Mouse (Mus musculus): Measurements from ENCODE around the gene Rars. TPM values are rescaled to one million over a fixed set of nuclear protein-coding genes. Genes with fewer than 3 reads are reported as not detected.
"Not testable (repeated sequence)": the region's sequence is repeated elsewhere in the genome, so short reads cannot be mapped to it uniquely, and the experiment has no call there.

The Rars gene
- total and polyA plus RNA-seq, 2 experiments from 2014 or later, result 27.4 to 56.6 TPM

DNA sequence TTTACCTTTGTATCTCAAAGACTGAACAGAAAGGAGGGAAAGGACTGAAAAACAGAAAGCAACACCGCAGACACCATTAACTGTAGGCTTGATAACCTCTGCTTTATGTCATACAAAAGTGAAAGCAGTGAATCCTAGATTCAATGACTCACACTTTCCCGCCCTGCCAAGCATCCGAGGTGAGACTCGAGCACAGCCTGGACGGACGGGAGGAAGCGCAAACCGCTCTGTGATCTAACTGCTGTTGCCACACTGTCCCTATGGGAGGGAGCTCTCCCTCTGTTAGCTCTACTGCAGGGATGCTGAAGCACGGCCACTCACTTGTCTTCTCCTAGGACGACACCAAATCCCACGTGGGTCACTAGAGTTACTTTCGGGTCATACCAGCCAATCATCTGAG, 18.0 kb downstream of the Rars start:
- ATAC-seq (no peak), DNase-seq (ENCODE audit: low spot score) (no peak)
- no peak overlapping the region for H3K4me2 ChIP-seq (ENCODE audit: low read depth, low read length)
- no peaks in the 10 kb centered on the region for H3K4me1 ChIP-seq (ENCODE audit: insufficient read depth, low read length)
- TF ChIP-seq CTCF (IDR thresholded peaks at IDR 0.05; ENCODE audit: low read depth), result no peak
- no peaks in the 10 kb centered on the region for H3K9me3 ChIP-seq (ENCODE audit: low read length)
- H3K27me3 ChIP-seq (ENCODE audit: insufficient read depth, low read length), result no peaks in the 10 kb centered on the region
- H3K4me3 ChIP-seq (ENCODE audit: low read length), result no peak overlapping the region
- H3K36me3 ChIP-seq (ENCODE audit: insufficient read depth, low read length), result peaks cover 86% of the 10 kb centered on the region
- H3K27ac ChIP-seq, result no peak overlapping the region
- H3K9ac ChIP-seq (replicated peaks; ENCODE audit: low read length), result no peak overlapping the region
- 89% methylated on average over 12 of the region's 12 CpGs for WGBS

DNA sequence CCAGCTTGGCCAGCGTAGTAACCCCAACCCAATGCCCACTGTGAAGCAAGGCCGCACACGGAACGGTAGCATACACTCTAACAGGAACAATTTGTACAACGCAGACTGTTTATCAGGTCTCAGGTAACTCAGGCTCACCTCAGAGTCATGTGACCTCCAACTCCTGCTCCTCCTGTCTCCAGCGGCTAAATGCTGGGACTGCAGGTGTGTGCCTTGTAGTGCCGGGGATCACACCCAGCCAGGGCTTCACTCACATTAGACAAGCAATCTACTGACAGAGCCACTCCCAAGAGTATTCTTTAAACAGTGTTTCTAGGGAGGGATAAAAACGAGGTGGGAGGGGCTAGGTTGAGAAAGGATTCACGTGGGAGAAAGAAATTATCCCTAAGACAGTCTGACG, 22.8 kb downstream of the Rars start:
- ATAC-seq (no peak), DNase-seq (ENCODE audit: low spot score) (no peak)
- TF ChIP-seq CTCF (IDR thresholded peaks at IDR 0.05; ENCODE audit: low read depth), result no peak
- Histone ChIP-seq H3K9me3 (ENCODE audit: low read length) (no peaks in the 10 kb centered on the region), H3K9ac (replicated peaks; ENCODE audit: low read length) (no peak overlapping the region), H3K27me3 (ENCODE audit: insufficient read depth, low read length) (no peaks in the 10 kb centered on the region), H3K4me2 (ENCODE audit: low read depth, low read length) (no peak overlapping the region), H3K27ac (no peak overlapping the region), H3K4me3 (ENCODE audit: low read length) (no peak overlapping the region), H3K4me1 (ENCODE audit: insufficient read depth, low read length) (no peaks in the 10 kb centered on the region), H3K36me3 (ENCODE audit: insufficient read depth, low read length) (peaks cover 73% of the 10 kb centered on the region)
- 85% methylated on average over 10 of the region's 10 CpGs for WGBS

- Histone ChIP-seq H3K9me3 (ENCODE audit: low read length) (no peaks in the 10 kb centered on the region), H3K36me3 (ENCODE audit: insufficient read depth, low read length) (no peaks in the 10 kb centered on the region), H3K4me3 (ENCODE audit: low read length) (no peak overlapping the region), H3K27me3 (ENCODE audit: insufficient read depth, low read length) (no peaks in the 10 kb centered on the region), H3K9ac (replicated peaks; ENCODE audit: low read length) (no peak overlapping the region), H3K4me2 (ENCODE audit: low read depth, low read length) (no peak overlapping the region), H3K4me1 (ENCODE audit: insufficient read depth, low read length) (peaks cover 11% of the 10 kb centered on the region), H3K27ac (no peak overlapping the region)
- DNase-seq (ENCODE audit: low spot score) (no peak), ATAC-seq (no peak)
- WGBS, result 70% methylated on average over 5 of the region's 5 CpGs
- TF ChIP-seq CTCF (IDR thresholded peaks at IDR 0.05; ENCODE audit: low read depth), result no peak
Observed at GRCm38 (mm10) chr11:35801332-35801731, 33.0 kb downstream of the Rars start.

GRCm38 (mm10) chr11:35798874-35799273, 35.4 kb downstream of the Rars start, which contains the start of gene Fbll1:
TSS of gene Fbll1 (minus strand) at chr11:35798884.
- H3K4me3 ChIP-seq (ENCODE audit: low read length), result peak within 1 kb of the TSS; percentile 71
- TF ChIP-seq CTCF (IDR thresholded peaks at IDR 0.05; ENCODE audit: low read depth), result 0 out of 2 replicates have a peak, but pooled peaks have one; percentile 10
- peak within 1 kb of the TSS; percentile 92 for H3K27ac ChIP-seq
- peak within 1 kb of the TSS; percentile 78 for H3K4me2 ChIP-seq (ENCODE audit: low read depth, low read length)
- H3K27me3 ChIP-seq (ENCODE audit: insufficient read depth, low read length), result no peaks in the 10 kb centered on the region
- DNase-seq (ENCODE audit: low spot score) (peak; percentile 71), ATAC-seq (no peak)
- WGBS, result 7% methylated on average over 11 of the region's 11 CpGs
- peak within 1 kb of the TSS; percentile 77 for H3K9ac ChIP-seq (replicated peaks; ENCODE audit: low read length)
- H3K4me1 ChIP-seq (ENCODE audit: insufficient read depth, low read length), result peaks cover 13% of the 10 kb centered on the region
- no peaks in the 10 kb centered on the region for H3K9me3 ChIP-seq (ENCODE audit: low read length)
- no peaks in the 10 kb centered on the region for H3K36me3 ChIP-seq (ENCODE audit: insufficient read depth, low read length)

DNA sequence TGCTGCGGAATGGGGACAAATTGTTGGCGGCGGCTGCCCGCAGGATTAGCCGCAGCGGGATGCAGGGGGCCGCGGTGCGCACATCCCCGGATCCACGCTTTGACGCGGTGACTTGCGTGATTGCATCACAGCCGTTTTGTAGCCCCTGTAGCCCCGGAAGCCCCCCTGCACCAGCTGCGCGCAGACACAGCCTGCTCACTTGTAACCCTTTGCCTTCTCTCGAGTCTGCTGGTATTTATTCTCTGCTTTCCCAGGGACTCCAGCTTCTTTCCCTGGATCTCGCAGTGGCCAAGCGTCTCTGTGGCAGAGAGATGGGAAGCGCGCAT, 35.8 kb downstream of the Rars start:
- 1% methylated on average over 23 of the region's 23 CpGs for WGBS
- peak overlapping the region; percentile 78 for H3K4me2 ChIP-seq (ENCODE audit: low read depth, low read length)
- H3K27me3 ChIP-seq (ENCODE audit: insufficient read depth, low read length), result no peaks in the 10 kb centered on the region
- H3K4me3 ChIP-seq (ENCODE audit: low read length), result peak overlapping the region; percentile 71
- DNase-seq (ENCODE audit: low spot score), result peak; percentile 92
- no peak for TF ChIP-seq CTCF (IDR thresholded peaks at IDR 0.05; ENCODE audit: low read depth)
- H3K9ac ChIP-seq (replicated peaks; ENCODE audit: low read length), result peak overlapping the region; percentile 77
- no peaks in the 10 kb centered on the region for H3K36me3 ChIP-seq (ENCODE audit: insufficient read depth, low read length)
- peaks cover 13% of the 10 kb centered on the region for H3K4me1 ChIP-seq (ENCODE audit: insufficient read depth, low read length)
- peak; percentile 94 for ATAC-seq
- H3K9me3 ChIP-seq (ENCODE audit: low read length), result no peaks in the 10 kb centered on the region
- peak overlapping the region; percentile 92 for H3K27ac ChIP-seq

GRCm38 (mm10) chr11:35797751-35798494, 36.4 kb downstream of the Rars start:
- ATAC-seq, result peak; percentile 75
- 2% methylated on average over 55 of the region's 86 CpGs for WGBS
- H3K27me3 ChIP-seq (ENCODE audit: insufficient read depth, low read length), result no peaks in the 10 kb centered on the region

DNA sequence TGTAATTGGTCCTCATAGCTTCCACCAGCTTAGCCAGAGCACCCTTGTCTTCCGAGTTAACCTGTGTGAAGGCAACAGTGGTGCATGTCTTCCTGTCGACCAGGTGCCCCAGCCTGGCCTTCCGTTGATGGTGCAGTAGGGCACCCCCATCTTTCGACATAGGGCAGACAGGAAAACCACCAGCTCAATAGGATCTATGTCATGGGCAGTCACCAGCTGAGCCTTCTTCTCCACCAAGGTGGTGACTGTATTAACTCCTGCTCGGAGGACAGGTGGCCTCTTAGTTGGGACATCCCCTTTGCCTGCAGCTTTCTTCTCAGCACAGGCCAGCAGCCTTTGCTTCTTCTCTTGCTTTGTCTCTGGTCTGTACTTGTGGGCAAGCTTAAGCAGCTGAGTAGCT, 41.5 kb downstream of the Rars start:
- H3K4me3 ChIP-seq (ENCODE audit: low read length); H3K9ac ChIP-seq (replicated peaks; ENCODE audit: low read length); H3K27me3 ChIP-seq (ENCODE audit: insufficient read depth, low read length); H3K36me3 ChIP-seq (ENCODE audit: insufficient read depth, low read length); ATAC-seq; H3K27ac ChIP-seq; H3K9me3 ChIP-seq (ENCODE audit: low read length); DNase-seq (ENCODE audit: low spot score); H3K4me2 ChIP-seq (ENCODE audit: low read depth, low read length): not testable (repeated sequence)
- WGBS, result 85% methylated on average over 5 of the region's 5 CpGs
- H3K4me1 ChIP-seq (ENCODE audit: insufficient read depth, low read length), result peaks cover 13% of the 10 kb centered on the region

More at GRCm38 (mm10) chr11:35797751-35798494, 36.4 kb downstream of the Rars start:
- peak overlapping the region; percentile 92 for H3K27ac ChIP-seq
- peak; percentile 59 for DNase-seq (ENCODE audit: low spot score)
- peak overlapping the region; percentile 77 for H3K9ac ChIP-seq (replicated peaks; ENCODE audit: low read length)
- H3K9me3 ChIP-seq (ENCODE audit: low read length), result no peaks in the 10 kb centered on the region
- H3K4me2 ChIP-seq (ENCODE audit: low read depth, low read length), result peak overlapping the region; percentile 78
- peaks cover 13% of the 10 kb centered on the region for H3K4me1 ChIP-seq (ENCODE audit: insufficient read depth, low read length)
- H3K4me3 ChIP-seq (ENCODE audit: low read length), result peak overlapping the region; percentile 71
- TF ChIP-seq CTCF (IDR thresholded peaks at IDR 0.05; ENCODE audit: low read depth), result no peak
- H3K36me3 ChIP-seq (ENCODE audit: insufficient read depth, low read length), result no peaks in the 10 kb centered on the region

Data from hindbrain, postnatal 0 days (tissue).